Mouse (Mus musculus) C2C12 (cell line): ENCODE data around the gene Lcn10. TPM values are rescaled to one million over a fixed set of nuclear protein-coding genes. Genes with fewer than 3 reads are reported as not detected.
"Not testable (repeated sequence)": the region's sequence is repeated elsewhere in the genome, so short reads cannot be mapped to it uniquely, and the experiment has no call there.

Experiments used
- H3K27me3 ChIP-seq: one replicate; pipeline ENCODE4 v1.6.1; 2011; ENCODE audit not compliant: control insufficient read depth, insufficient read depth, insufficient read length
- H3K36me3 ChIP-seq: one replicate; pipeline ENCODE4 v1.6.1; 2011; ENCODE audit not compliant: control insufficient read depth, insufficient read depth
- H3K4me3 ChIP-seq: one replicate; pipeline ENCODE4 v1.5.1; 2011; ENCODE audit warnings: mild to moderate bottlenecking, control low read depth; ENCODE audit not compliant: poor library complexity, insufficient read depth, severe bottlenecking
- H3K79me2 ChIP-seq: one replicate; pipeline ENCODE4 v1.6.1; 2011; ENCODE audit not compliant: control insufficient read depth, insufficient read depth
- H3K79me3 ChIP-seq: one replicate; pipeline ENCODE4 v1.6.1; 2011; ENCODE audit warnings: low read depth, control low read depth
- H3ac ChIP-seq: one replicate; pipeline ENCODE3; 2011; ENCODE audit warnings: low read depth; ENCODE audit not compliant: control insufficient read depth, insufficient read length
- CEBPB ChIP-seq: IDR thresholded peaks from one replicate; pipeline ENCODE4 v1.6.1; 2011; ENCODE audit warnings: low read depth, mild to moderate bottlenecking, control low read depth, moderate library complexity
- CTCF ChIP-seq: IDR thresholded peaks from one replicate; pipeline ENCODE4 v1.5.1; 2011; ENCODE audit not compliant: control insufficient read depth, insufficient read depth, insufficient read length
- FOSL1 ChIP-seq: IDR thresholded peaks from one replicate; pipeline ENCODE4 v1.8.0; 2011; ENCODE audit warnings: mild to moderate bottlenecking, low read length; ENCODE audit not compliant: poor library complexity, insufficient read depth, severe bottlenecking
- MAX ChIP-seq: IDR thresholded peaks from one replicate; pipeline ENCODE4 v1.6.1; 2011; ENCODE audit warnings: mild to moderate bottlenecking, control low read depth
- MYOD1 ChIP-seq: IDR thresholded peaks from one replicate; pipeline ENCODE4 v1.6.1; 2011; ENCODE audit warnings: low read depth; ENCODE audit not compliant: control insufficient read depth, insufficient read length
- MYOG ChIP-seq: IDR thresholded peaks from one replicate; pipeline ENCODE4 v1.6.1; 2011; ENCODE audit not compliant: control insufficient read depth, insufficient read length; ENCODE audit errors: extremely low read depth
- USF1 ChIP-seq: IDR thresholded peaks from one replicate; pipeline ENCODE4 v1.6.1; 2011; ENCODE audit warnings: low read depth, mild to moderate bottlenecking, control low read depth, moderate library complexity
- polyA plus RNA-seq: library from polyadenylated mRNA; unstranded; fragments of >200 nt; fragmentation: generic; extraction: Trizol; gene quantifications from one replicate; pipeline ENCODE4 v1.2.1, GENCODE M21; 2012; ENCODE audit warnings: missing spikeins

The Lcn10 gene
- polyA plus RNA-seq, 1 experiment, result not detected

DNA sequence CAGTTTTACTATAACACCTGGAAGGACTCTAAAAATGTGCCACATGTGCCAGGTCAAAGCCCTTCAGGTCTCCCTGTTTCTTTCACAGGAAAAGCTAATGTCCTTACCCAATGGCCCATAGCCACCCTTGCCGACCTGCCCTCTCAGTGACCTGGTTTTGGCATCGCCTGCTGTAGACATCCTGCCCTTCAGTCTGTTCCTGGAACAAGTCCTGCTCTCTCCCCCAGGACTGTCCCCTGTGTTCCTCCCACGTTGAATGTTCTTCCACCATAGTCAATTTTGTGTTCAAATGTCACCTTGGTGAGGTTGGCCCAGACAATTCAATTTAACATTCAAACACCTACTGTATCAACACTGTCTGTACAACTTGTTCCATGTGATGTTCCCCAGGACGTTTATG, 14.4 kb downstream of the Lcn10 start:
- TF ChIP-seq MYOD1 (no peak), CTCF (no peak), USF1 (no peak), CEBPB (no peak), FOSL1 (no peak)
- no peaks in the 10 kb centered on the region for H3K79me3 ChIP-seq
- no peak overlapping the region for H3ac ChIP-seq
- H3K36me3 ChIP-seq, result no peaks in the 10 kb centered on the region
- no peaks in the 10 kb centered on the region for H3K79me2 ChIP-seq
- peaks cover 36% of the 10 kb centered on the region for H3K27me3 ChIP-seq
- H3K4me3 ChIP-seq, result no peak overlapping the region

DNA sequence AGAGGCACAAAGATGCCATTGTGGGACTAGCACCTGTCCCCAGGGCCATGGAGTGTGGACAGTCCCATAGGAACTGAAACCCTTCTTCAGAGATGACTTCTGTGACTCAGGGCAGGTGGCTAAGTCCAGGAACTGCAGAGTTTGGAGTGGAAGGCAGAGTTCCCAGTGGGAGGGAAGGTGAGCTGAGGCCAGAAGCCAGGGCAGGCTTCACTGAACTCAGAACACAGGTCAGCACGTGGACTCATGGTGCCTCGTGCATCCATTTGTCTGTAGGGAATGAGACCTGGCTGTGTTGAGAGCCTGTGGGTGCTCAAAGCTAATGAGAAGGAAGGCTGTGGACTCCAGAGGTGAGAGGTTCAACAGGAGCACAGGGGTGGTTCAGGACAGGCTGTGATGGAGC, 16.2 kb downstream of the Lcn10 start:
- Histone ChIP-seq H3ac (no peak overlapping the region), H3K79me2 (no peaks in the 10 kb centered on the region), H3K79me3 (no peaks in the 10 kb centered on the region), H3K36me3 (no peaks in the 10 kb centered on the region), H3K27me3 (peaks cover 47% of the 10 kb centered on the region), H3K4me3 (no peak overlapping the region)
- TF ChIP-seq CTCF, result no peak
- no peak for TF ChIP-seq USF1
- no peak for TF ChIP-seq MAX
- no peak for TF ChIP-seq MYOG
- TF ChIP-seq CEBPB, result no peak
- TF ChIP-seq FOSL1, result no peak

DNA sequence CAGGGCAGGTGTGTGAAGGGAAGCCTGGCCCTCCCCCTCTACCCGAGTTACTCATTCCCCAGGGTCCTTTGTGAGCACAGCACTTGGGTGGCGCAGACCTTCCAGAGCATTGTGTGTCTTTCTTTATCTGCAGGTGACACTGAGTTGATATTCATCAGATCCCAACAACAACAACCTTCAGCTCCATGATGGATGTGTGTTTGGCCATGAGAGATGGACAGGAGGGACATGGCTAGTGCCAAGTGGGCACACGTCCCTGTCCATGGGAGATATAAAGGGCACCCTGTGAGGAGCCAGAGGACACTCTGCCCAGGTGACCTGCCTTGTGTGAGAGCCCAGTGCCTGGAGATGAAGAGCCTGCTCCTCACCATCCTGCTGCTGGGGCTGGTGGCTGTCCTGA, 17.2 kb downstream of the Lcn10 start, which contains the start of gene Obp2a:
Gene Obp2a, plus strand, starts transcription at position 301 of the 400 bp plus-strand sequence.
- H3K27me3 ChIP-seq, result peaks cover 50% of the 10 kb centered on the region
- H3K4me3 ChIP-seq, H3K79me3 ChIP-seq: not testable (repeated sequence)

DNA sequence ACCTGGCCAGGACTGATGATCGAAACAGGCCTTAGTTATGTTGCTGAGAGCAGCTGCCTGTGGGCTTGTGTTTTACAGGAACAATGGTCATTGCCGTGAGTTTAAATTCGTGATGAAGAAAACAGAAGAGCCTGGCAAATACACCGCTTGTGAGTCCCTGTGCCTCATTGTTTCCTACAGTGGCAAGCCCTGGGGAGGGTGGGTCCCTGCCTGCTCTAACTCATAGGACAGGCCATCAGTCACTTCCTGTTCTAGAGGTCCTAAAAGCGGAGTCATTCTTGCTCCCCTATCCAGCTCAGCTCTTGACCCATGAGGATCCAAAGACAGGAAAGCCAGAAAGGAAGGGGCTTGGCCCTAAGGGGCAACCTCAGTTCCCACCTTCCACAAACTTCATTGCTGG, 18.5 kb downstream of the Lcn10 start:
- no peak overlapping the region for H3ac ChIP-seq
- no peaks in the 10 kb centered on the region for H3K79me2 ChIP-seq
- H3K27me3 ChIP-seq, result peaks cover 56% of the 10 kb centered on the region
- no peak overlapping the region for H3K4me3 ChIP-seq
- no peaks in the 10 kb centered on the region for H3K36me3 ChIP-seq
- TF ChIP-seq USF1 (no peak), FOSL1 (no peak), MYOD1 (no peak), MAX (no peak), CTCF (no peak), CEBPB (no peak), MYOG (no peak)
- H3K79me3 ChIP-seq, result no peaks in the 10 kb centered on the region

More for the DNA sequence above, 17.2 kb downstream of the Lcn10 start, which contains the start of gene Obp2a:
- not testable (repeated sequence) for H3ac ChIP-seq, H3K36me3 ChIP-seq, H3K79me2 ChIP-seq

DNA sequence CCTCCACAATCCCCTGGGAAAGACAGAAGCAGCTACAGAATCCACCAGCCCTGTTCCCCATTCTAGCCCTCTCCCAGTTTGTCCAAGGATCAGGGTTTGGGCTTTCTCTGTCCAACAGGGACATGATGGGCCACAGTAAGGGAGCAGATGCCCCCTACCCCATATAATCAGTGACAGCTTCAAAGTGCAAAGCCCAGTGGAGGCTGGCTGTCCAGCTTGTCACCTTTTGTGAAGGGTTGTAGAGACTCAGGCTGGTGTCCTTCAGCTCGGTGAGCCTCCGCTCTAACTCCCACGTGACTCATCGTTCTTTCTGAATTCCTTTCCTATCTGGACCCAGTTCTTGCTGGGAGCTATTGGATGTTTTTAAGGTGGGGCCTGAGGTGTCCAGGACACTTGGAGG, 21.2 kb downstream of the Lcn10 start:
- TF ChIP-seq MAX (no peak), MYOD1 (no peak), FOSL1 (no peak), USF1 (no peak), CEBPB (no peak), CTCF (no peak), MYOG (no peak)
- Histone ChIP-seq H3K27me3 (peaks cover 64% of the 10 kb centered on the region), H3ac (no peak overlapping the region), H3K79me3 (no peaks in the 10 kb centered on the region), H3K4me3 (no peak overlapping the region), H3K36me3 (no peaks in the 10 kb centered on the region), H3K79me2 (no peaks in the 10 kb centered on the region)

DNA sequence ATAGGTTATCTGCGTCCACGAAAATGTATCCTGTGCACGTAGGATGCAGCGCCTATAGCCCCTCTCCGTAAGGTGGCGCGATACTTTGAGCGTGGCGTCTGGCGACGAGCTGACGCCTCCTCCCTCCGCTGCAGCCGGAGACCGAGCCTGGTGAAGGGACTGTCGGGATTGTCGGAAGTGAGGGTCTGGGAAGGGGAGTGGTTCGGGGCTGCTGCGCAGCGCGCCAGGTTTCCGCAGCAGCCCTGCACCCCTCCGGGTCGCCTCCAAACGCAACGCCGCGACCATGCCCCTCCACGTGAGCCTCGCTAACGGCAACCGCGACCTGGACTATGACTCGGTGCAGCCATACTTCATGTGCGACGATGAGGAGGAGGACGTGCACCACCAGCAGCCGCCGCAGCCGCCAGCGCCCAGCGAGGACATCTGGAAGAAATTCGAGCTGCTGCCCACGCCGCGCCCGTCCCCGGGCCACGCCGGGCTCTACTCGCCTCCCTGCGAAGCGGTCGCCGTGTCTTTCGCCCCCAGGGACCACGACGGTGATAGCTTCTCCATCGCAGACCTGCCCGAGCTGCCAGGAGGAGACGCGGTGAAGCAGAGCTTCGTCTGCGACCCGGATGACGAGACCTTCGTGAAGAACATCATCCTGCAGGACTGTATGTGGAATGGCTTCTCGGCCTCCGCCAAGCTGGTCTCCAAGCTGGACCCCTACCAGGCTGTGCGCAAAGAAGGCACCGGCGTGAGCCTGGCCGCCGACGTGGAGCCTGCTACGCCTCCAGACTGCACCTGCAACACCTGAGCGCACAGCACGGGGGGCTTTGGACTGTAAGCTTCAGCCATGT, 24.3 kb downstream of the Lcn10 start, which contains the start of gene Bmyc:
Gene Bmyc, plus strand, starts transcription at position 97 of the 839 bp plus-strand sequence.
- Histone ChIP-seq H3K79me2 (no peaks in the 10 kb centered on the region), H3K4me3 (no peak within 1 kb of the TSS), H3ac (peak within 1 kb of the TSS; percentile 31), H3K79me3 (no peaks in the 10 kb centered on the region), H3K36me3 (no peaks in the 10 kb centered on the region), H3K27me3 (peaks cover 47% of the 10 kb centered on the region)
- no peak for TF ChIP-seq USF1
